Mouse (Mus musculus): ENCODE data around the gene Svop.

Gene Svop

GRCm38 (mm10) chr5:114091057-114091807 lies at the start of gene Svop:
TSS of gene Svop (minus strand) at chr5:114091570.
- DNase-seq (ENCODE audit: low read depth): peak; percentile 36

- no peak for DNase-seq (ENCODE audit: low read depth)
These were observed 47.8 kb upstream of the Svop start for GRCm38 (mm10) chr5:114139175-114139574.

DNA sequence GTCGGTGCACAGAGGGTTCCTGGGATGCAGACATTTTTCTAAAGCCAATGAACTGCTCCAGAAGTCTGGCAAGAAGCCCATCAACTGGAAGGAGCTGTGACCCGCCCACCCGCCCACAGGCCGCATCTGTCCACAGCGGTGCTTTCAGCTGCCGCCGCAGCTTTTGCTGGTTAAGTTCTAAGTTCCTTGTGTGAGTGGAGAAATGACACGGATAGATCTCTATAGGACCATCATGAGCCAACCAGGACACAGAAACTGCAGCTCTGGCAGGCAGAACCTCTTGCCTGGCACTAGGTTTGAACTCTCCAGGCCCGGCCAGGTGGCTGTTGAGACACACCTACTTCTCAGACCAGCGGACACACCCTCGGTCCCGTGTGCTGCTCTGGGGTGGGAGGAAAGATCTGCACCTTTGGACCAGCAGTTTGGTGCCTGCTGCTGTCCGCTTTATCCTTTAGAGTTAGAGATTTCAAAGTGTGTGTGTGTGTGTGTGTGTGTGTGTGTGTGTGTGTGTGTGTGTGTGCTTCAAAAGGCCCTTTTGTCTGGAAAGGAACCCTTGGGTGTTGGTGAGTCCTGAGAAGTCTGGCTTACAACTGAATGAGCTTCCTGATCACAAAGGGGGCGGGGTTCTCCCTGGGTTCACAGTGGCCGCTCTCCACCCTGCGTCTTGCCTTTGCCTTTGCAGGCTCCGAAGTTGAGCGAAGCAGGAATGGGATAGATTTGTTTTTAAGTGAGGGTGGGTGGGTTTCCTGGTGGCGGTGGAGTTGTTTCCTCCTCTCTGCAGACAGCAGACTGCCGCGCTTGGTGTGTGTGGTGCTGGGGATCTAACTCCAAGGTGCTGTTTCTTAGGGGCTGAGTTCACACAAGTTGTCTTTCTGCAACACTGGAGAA lies 47.2 kb upstream of the Svop start:
- DNase-seq (ENCODE audit: low read depth): no peak

DNA sequence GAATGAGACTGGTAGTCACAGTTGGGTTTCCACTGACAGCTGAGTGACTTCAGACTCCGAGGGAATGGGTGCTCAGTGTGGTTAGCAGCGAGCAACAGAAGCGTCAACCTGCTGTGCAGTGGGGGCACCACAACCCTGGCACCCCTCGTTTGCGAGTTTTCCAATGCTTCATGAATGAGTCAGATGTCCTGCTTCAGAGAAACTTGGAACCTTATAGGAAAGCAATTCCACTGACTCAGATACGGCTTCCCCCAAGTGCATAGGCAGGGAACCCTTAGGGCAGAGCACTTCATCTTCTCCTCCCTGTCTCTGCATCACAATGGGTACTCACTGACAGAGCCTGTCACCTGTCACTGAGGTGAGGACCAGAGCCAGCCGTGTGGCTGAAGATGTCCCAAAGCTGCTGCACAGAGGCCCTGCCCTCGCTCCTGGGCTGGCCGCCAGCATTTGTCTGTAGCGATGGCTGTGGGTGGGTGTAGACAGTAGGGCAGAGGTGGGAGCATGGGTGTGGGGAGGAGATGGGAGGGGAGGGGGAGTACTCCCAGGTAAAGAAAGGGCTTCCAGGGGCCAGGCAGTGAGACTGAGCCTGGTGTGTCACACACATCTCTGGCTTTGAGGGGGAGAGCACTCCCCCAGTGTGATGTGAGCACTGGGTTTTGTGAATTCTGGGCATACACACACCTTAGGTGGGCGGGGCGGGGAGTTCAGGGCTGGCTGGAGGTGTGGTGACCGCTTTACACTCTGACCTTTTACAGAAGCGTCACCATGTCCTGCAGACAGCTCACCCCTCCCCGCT lies 46.3 kb upstream of the Svop start:
- no peak for DNase-seq (ENCODE audit: low read depth)

GRCm38 (mm10) chr5:114135516-114135915 lies 44.1 kb upstream of the Svop start:
- no peak for DNase-seq (ENCODE audit: low read depth)

DNA sequence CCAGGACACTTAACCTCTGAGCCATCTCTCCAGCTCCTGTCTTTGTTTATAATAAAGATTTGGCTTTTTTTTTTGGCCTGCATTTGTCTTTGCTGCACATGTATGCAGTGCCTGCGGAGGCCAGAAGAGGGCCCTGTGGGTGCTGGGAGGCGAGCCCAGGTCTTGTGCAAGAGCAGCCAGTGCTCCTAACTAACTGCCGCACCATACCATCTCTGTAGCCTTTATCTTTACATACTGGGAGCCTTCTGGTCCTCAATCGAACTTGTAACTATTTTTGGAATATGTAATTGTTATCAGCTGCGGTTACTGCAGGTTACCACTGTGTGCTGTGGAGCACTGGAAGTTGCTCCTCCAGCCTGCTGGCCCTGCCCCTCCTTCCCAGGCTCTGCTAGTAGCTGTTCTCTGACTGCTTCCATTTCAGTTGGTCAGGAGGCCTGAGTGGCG lies 42.7 kb upstream of the Svop start:
- peak; percentile 48 for DNase-seq (ENCODE audit: low read depth)

GRCm38 (mm10) chr5:114132841-114133240 lies 41.5 kb upstream of the Svop start:
- DNase-seq (ENCODE audit: low read depth): no peak

DNA sequence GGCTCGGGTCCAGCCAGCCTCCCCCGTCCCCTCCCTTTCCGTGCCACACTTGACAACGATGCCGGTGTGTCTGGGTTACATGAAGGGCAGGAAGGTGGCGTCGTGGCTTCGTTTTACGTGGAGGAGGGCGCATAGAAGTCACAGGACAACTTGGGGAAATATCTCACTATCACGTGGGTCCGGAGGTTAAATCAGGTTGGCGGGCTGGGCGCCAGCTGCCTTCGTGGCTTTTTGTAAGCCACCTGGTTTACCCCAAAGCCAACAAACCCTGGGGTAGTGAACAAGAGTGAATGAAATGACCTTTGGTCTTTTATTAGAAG lies 40.1 kb upstream of the Svop start:
- peak; percentile 36 for DNase-seq (ENCODE audit: low read depth)

DNA sequence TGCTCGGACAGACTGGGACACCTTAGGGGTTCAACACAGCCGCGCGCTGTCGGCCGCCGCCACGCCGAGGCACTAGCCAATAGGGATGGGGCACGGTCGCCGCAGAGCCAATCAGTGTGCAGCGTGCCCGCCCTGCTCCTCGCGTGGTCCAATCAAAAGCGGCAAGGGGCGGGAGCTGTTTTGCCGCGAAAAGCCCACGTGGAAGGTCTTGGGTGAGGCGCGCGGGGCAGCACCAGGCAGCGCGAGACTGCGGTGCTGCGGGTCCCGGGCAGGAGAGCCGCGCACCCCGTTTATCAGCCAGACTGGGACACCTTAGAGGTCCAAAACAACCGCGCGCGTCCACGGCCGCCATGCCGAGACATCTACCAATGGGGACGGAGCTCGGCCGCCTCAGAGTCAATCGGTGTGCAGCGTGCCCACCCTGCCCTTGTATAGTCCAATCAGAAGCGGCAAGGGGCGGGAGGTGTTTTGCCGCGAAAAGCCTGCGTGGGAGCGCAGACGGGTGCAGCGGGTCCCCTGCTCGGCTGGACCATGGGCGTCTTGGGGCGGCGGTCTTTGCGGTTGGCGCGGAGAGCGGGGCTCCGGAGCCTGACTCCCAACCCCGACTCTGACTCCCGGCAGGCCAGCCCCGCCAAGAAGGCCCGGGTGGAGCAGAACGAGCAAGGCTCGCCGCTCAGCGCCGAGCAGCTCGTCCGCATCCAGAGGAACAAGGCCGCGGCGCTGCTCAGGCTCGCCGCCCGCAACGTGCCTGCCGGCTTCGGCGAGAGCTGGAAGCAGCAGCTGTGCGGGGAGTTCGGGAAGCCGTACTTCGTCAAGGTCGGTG lies 39.5 kb upstream of the Svop start:
- DNase-seq (ENCODE audit: low read depth): peak; percentile 79

- peak; percentile 30 for DNase-seq (ENCODE audit: low read depth)
These were observed 38.8 kb upstream of the Svop start, which contains the start of gene Ung for GRCm38 (mm10) chr5:114130211-114130605. TSS of gene Ung (plus strand) at chr5:114130386.

DNA sequence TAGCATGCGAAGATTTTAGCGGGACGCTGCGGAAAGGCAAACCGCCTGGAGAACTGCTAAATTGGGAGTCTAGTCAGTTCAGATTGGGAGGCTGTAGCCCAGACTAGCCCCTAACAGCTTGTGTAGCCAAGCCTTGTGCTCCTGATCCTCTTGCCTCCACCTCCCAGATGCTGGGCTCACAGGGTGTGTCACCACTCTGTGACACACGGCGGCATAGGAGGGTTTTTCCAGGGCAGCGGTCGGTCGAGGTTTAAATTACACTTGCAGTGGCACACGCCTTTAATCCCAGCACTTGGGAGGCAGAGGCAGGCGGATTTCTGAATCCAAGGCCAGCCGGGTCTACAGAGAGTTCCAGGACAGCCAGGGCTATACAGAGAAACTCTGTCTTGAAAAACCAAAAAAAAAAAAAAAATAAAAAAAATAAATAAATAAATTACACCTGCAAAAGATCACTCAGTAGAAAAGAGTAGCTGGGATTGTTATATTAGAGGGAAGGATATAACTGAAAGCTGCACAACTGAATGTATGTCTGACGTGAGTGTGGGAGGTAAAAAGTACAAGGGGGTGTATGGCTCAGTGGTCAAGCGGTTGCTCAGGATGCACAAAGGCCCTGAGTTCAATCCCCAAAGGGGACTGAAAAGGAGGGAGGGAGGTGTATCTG lies 38.3 kb upstream of the Svop start:
- DNase-seq (ENCODE audit: low read depth): no peak

DNA sequence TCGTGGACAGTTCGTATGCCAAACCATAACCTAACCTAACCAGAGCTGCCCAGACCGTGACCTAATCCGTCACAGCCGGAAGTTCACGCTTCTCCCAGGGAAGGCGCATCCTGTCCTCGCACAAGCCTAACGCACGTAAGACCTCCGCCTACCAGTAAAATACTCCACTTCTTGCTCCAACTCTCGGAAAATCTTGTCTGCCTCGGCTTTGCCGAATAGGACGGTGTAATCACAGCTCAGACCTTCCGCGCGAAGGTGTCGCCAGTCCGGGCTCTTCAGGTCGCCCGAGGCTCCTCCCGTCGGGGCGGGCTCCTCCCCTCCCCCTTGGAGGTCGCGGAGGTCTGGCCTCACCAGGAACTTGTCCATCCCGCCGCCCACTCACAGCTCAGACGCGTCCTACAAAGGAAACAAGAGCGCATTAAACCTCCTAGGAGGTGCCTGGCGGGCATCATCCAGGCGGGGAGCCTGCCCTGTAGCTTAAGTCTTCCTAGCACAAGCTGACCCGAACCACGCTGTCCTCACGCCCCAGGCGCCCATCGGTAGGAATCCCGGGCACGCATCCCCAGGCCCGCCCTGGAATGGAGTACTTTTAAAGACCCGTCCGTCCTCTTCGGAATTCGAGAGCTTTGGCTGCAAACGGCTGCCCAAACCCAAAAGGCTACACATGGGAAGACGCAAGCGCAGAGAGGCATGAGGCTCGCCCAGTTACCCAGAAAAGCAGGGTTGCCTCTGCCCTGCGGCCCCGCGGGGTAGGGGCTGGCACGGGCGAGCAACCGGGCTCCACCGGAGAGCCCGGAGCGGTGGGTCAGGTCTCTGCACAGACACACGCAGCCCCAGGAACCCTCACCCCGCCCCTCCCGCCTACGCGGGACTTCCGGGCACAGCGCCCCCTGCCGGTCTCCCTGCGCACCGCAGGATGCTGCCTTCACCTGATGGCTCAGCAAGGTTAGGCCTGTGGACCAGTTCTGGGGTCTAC lies 36.3 kb upstream of the Svop start, which contains the start of gene Alkbh2:
Gene Alkbh2, minus strand, starts transcription at position 845 of the 976 bp plus-strand sequence.
- peak; percentile 62 for DNase-seq (ENCODE audit: low read depth)

- DNase-seq (ENCODE audit: low read depth): no peak
These were observed 35.3 kb upstream of the Svop start for GRCm38 (mm10) chr5:114126499-114127244.

GRCm38 (mm10) chr5:114126008-114126407 lies 34.6 kb upstream of the Svop start:
- DNase-seq (ENCODE audit: low read depth): no peak

DNA sequence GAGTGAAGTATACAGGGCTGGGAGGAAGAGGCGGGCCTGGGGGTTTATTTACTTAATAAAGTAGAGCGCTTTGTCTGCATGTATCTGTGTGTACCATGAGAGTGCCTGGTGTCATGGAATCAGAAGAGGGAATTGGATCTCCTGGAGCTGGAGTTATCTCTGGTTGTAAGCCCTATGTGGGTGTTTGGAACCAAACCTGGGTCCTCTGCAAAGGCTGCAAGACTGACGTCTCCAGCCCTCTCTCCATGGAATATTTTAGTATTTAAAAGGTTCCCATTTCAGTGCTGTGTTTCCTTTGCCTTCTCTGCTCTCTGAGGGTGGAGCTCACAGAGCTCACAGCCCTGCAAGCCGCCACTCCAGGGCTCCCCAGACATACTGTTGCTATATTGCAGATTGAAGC lies 28.4 kb upstream of the Svop start:
- DNase-seq (ENCODE audit: low read depth): no peak

GRCm38 (mm10) chr5:114116586-114116985 lies 25.2 kb upstream of the Svop start:
- DNase-seq (ENCODE audit: low read depth): no peak

DNA sequence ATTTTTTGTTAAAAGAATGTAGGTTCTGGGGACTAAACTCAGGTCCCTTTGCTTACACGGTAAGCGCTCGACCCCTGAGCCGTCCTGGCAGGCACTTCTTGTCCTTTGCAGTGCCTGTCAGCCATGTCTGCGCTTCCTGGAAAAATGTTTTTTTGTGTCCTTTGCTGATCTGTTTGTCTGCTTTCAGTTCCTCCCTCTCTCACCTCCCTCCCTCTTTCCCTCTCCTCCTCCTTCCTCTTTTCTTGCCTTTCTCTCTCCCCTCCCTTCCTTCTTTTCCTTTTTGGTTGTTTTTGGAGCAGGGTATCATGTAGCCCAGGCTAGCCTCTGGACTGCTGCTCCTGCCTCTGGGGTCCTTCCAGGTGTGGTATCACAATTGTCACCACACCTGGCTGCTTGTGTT lies 23.7 kb upstream of the Svop start:
- DNase-seq (ENCODE audit: low read depth): no peak

GRCm38 (mm10) chr5:114113334-114113733 lies 22.0 kb upstream of the Svop start:
- DNase-seq (ENCODE audit: low read depth): no peak

DNA sequence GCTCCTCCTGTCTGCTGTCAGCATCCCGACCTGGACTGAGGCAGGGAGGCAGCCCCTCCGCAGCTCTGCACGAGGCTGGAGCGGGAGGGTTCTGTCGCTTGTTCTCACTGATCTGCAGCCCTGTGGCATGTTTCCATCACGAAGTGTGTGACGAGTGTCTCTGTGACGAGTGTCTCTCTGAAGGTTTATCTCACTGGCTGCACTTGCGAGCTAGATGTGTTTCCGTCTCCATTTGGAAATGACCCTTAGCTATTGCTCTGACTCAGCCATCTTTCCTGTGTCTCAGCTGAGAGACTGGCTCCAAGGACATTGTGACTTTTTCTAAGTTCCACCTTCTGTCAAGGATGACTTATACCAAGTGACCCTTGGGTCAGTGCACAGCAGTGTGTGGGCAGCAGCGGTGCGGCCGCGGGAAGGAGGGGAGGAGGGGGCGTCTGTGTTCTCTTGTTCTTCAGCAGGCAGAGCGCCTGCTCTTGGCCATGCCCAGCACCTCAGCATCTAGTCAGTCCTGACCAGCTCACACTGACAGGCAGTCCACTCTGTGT lies 15.1 kb upstream of the Svop start:
- DNase-seq (ENCODE audit: low read depth): no peak
